Mouse (Mus musculus) kidney, adult 18-20 months (tissue): ENCODE data around the gene Depdc7.
A peak's percentile ranks its signal among the peaks of the same experiment; 100 is the strongest.

Experiments used
- DNase-seq: peaks from one replicate; pipeline ENCODE4 v3.0.0; 2021

Depdc7 gene

GRCm38 (mm10) chr2:104714254-104714691 lies 28.4 kb downstream of the Depdc7 start:
- peak; percentile 38 for DNase-seq

GRCm38 (mm10) chr2:104712486-104712809 lies 30.2 kb downstream of the Depdc7 start:
- no peak for DNase-seq

- peak; percentile 85 for DNase-seq
Measured at GRCm38 (mm10) chr2:104711585-104712485, 30.8 kb downstream of the Depdc7 start, which contains the start of gene Tcp11l1. TSS of gene Tcp11l1 (minus strand) at chr2:104712169.

GRCm38 (mm10) chr2:104710670-104711370 lies 31.9 kb downstream of the Depdc7 start:
- DNase-seq = no peak

- DNase-seq = no peak
Measured at GRCm38 (mm10) chr2:104709786-104710337, 32.8 kb downstream of the Depdc7 start.

- no peak for DNase-seq
Measured at GRCm38 (mm10) chr2:104704355-104704754, 38.3 kb downstream of the Depdc7 start.

GRCm38 (mm10) chr2:104703158-104703557 lies 39.5 kb downstream of the Depdc7 start:
- no peak for DNase-seq

GRCm38 (mm10) chr2:104699659-104700058 lies 43.0 kb downstream of the Depdc7 start:
- no peak for DNase-seq

- no peak for DNase-seq
Measured at GRCm38 (mm10) chr2:104692551-104692950, 50.1 kb downstream of the Depdc7 start.

GRCm38 (mm10) chr2:104690720-104691119 lies 52.0 kb downstream of the Depdc7 start:
- no peak for DNase-seq

- DNase-seq = no peak
Measured at GRCm38 (mm10) chr2:104688724-104689123, 54.0 kb downstream of the Depdc7 start.

GRCm38 (mm10) chr2:104688321-104688720 lies 54.4 kb downstream of the Depdc7 start:
- peak; percentile 38 for DNase-seq

- no peak for DNase-seq
Measured at GRCm38 (mm10) chr2:104687261-104687660, 55.4 kb downstream of the Depdc7 start.

- peak; percentile 85 for DNase-seq
Measured at GRCm38 (mm10) chr2:104685418-104685817, 57.3 kb downstream of the Depdc7 start.

- DNase-seq = no peak
Measured at GRCm38 (mm10) chr2:104684771-104685170, 57.9 kb downstream of the Depdc7 start.

- no peak for DNase-seq
Measured at GRCm38 (mm10) chr2:104677326-104677725, 65.4 kb downstream of the Depdc7 start.
